Mouse (Mus musculus) forebrain, embryonic 11.5 days (tissue): ENCODE measurements at regions not wholly inside any gene's neighbourhood (a gene's known extent, or its start where the extent isn't known, plus 50 kb on each side); places are given as distances from the start of the nearest gene placed in this dataset.
A peak's percentile ranks its signal among the peaks of the same experiment; 100 is the strongest.

Experiments used
- ATAC-seq: fragments of 200-750 bp; cut with Nextera tagmentation; replicated peaks from 2 replicates; pipeline ENCODE4 v1.8.0; 2017; ENCODE audit warnings: moderate TSS enrichment; ENCODE audit not compliant: low FRiP score
- DNase-seq: peaks from one replicate; pipeline ENCODE4 v3.0.0-alpha.2; 2017; ENCODE audit warnings: low spot score
- H3K27ac ChIP-seq: fragments of 300-500 bp; sonication (generic); 2 replicates; pipeline ENCODE4 v1.5.1; 2014; ENCODE audit warnings: low read depth, low read length
- H3K27me3 ChIP-seq: fragments of 300-500 bp; sonication (generic); 2 replicates; pipeline ENCODE4 v1.6.1; 2014; ENCODE audit warnings: mild to moderate bottlenecking, low read length, mixed read lengths; ENCODE audit not compliant: control insufficient read depth, insufficient read depth
- H3K36me3 ChIP-seq: fragments of 300-500 bp; sonication (generic); 2 replicates; pipeline ENCODE4 v1.6.1; 2014; ENCODE audit warnings: mild to moderate bottlenecking, low read length, moderate library complexity, mixed read lengths; ENCODE audit not compliant: control insufficient read depth, insufficient read depth
- H3K4me1 ChIP-seq: fragments of 300-500 bp; sonication (generic); replicated peaks from 2 replicates; pipeline ENCODE4 v1.6.1; 2014; ENCODE audit warnings: low read length, mixed read lengths; ENCODE audit not compliant: control insufficient read depth, insufficient read depth
- H3K4me2 ChIP-seq: fragments of 300-500 bp; sonication (generic); 2 replicates; pipeline ENCODE4 v1.6.1; 2014; ENCODE audit warnings: low read depth, mild to moderate bottlenecking, low read length, moderate library complexity, mixed read lengths; ENCODE audit not compliant: severe bottlenecking
- H3K4me3 ChIP-seq: fragments of 300-500 bp; sonication (generic); 2 replicates; pipeline ENCODE4 v1.5.1; 2014; ENCODE audit warnings: low read depth, low read length
- H3K9ac ChIP-seq: fragments of 300-500 bp; sonication (generic); 2 replicates; pipeline ENCODE4 v1.6.1; 2014; ENCODE audit warnings: low read length
- H3K9me3 ChIP-seq: fragments of 300-500 bp; sonication (generic); 2 replicates; pipeline ENCODE4 v1.6.1; 2016; ENCODE audit warnings: low read length, mixed read lengths; ENCODE audit not compliant: control insufficient read depth
- WGBS: fragments of 180-500 bp; shearing (Covaris S2); extraction: QIAGEN DNeasy Blood & Tissue Kit; methylation state at CpG from one replicate; pipeline ENCODE4 v1.1.7; 2014; 5-methylcytosine and 5-hydroxymethylcytosine counted together

DNA sequence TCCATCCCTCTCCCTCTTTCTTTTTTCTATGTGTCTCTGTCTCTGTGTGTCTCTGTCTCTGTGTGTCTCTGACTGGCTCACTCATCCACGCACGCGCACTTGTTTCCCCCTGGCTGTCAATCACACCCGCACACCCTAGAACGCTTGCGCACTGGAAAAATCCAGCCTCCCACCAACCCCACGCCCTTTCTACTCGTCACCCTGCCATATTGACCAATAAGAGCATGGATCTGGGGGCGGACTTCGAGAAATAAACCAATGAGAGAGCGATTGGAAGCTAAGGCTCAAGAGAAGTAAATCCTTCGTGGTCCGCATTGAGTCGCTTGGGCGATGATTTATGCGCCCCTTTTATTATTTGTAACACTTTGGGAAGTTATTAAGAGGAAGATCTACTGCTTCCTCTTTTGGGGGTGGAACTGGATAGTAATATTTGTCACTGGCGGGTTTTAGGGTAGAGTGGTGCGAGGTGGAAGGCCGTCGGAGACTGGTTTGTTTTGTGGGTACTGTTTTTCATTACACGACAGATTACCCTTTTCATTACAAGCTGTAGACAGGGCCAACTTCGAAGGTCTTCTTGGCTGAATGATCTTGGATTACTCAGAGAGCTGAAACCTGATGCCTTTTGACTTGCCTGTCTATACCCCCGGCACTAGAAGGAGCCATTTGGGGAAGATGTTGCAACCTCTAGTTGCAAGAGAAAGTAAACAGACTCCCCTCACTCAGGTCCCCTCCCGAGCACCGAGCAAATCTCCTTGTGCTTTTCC is 259.4 kb upstream of the Nfe2l3 start:
- ATAC-seq (peak; percentile 81), DNase-seq (peak; percentile 91)
- under 1% methylated on average over 25 of the region's 25 CpGs for WGBS
- no peaks in the 10 kb centered on the region for H3K36me3 ChIP-seq
- no peaks in the 10 kb centered on the region for H3K9me3 ChIP-seq
- peak overlapping the region; percentile 17; the same call in 1 of the 2 replicates for H3K4me3 ChIP-seq
- H3K4me2 ChIP-seq, result peak overlapping the region; percentile 44
- no peak overlapping the region for H3K9ac ChIP-seq
- no peak overlapping the region for H3K27ac ChIP-seq
- H3K4me1 ChIP-seq, result peaks cover 7% of the 10 kb centered on the region
- H3K27me3 ChIP-seq, result peaks cover 60% of the 10 kb centered on the region

- Histone ChIP-seq H3K4me2 (peak overlapping the region; percentile 44), H3K4me3 (no peak overlapping the region), H3K27ac (no peak overlapping the region), H3K9me3 (no peaks in the 10 kb centered on the region), H3K9ac (no peak overlapping the region), H3K27me3 (peaks cover 60% of the 10 kb centered on the region), H3K36me3 (no peaks in the 10 kb centered on the region), H3K4me1 (peaks cover 5% of the 10 kb centered on the region)
- WGBS, result 1% methylated on average over 28 of the region's 28 CpGs
- no peak for ATAC-seq
- DNase-seq, result no peak
Measured at GRCm38 (mm10) chr6:51173620-51174442, 258.6 kb upstream of the Nfe2l3 start.

GRCm38 (mm10) chr6:51174443-51175021 is 257.9 kb upstream of the Nfe2l3 start:
- Histone ChIP-seq H3K4me1 (no peaks in the 10 kb centered on the region; the same call in 1 of the 2 replicates), H3K27me3 (peaks cover 55% of the 10 kb centered on the region), H3K36me3 (no peaks in the 10 kb centered on the region), H3K4me3 (no peak overlapping the region), H3K4me2 (peak overlapping the region; percentile 32; the same call in 1 of the 2 replicates), H3K9ac (no peak overlapping the region), H3K27ac (no peak overlapping the region), H3K9me3 (no peaks in the 10 kb centered on the region)
- 1% methylated on average over 18 of the region's 18 CpGs for WGBS
- ATAC-seq (no peak), DNase-seq (peak; percentile 65)

DNA sequence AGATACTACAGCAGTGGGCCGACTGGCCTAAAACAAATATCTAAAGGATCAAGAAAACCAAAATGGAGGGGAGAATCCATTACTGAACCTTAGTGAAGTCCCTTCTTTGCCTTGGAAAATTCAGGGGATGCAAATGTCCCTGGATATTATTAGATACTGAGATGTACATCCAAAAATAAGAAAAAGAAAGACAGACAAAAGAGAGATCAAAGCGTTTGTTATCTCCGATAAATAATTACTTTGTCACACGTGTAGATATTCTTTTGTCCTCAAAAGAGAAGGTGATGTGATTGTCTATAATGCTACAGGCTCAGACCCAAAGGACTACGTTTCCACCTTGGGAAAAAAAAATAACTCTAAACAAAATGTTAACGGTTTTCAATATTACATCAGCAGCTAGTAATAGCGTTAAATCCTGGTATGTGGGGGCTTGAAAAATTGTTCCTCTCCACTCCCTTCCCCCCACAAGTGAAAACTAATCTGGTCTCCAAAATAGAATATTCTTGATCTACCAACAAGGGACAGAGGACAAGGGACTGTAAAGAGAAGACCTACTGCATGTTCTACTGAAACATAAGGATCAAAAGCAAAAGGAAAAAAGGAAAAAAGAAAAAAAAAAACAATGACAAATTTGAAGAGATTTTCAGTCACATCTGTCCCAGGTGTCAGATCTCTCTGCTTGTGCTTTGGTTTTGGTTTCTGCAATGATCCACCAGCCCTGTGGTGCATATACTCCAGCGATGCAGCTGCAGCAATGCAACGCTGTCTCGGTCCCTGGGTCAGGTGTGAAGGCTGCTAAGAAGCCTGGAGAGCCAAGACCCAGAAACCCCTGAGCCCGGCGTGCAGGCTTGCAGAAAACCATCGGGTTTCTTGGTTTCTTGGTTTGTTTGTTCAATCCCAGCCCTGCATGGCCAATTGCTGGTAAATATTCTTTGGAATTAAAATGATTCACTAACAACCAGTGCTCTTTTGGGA is 256.6 kb upstream of the Nfe2l3 start:
- ATAC-seq, result no peak
- no peak overlapping the region for H3K9ac ChIP-seq
- no peaks in the 10 kb centered on the region for H3K36me3 ChIP-seq
- H3K4me1 ChIP-seq, result no peaks in the 10 kb centered on the region; the same call in 1 of the 2 replicates
- no peak overlapping the region for H3K4me2 ChIP-seq
- DNase-seq, result no peak
- H3K27me3 ChIP-seq, result peaks cover 53% of the 10 kb centered on the region
- WGBS, result 5% methylated on average over 13 of the region's 13 CpGs
- no peak overlapping the region for H3K4me3 ChIP-seq
- H3K27ac ChIP-seq, result no peak overlapping the region
- H3K9me3 ChIP-seq, result no peaks in the 10 kb centered on the region

- Histone ChIP-seq H3K4me1 (no peaks in the 10 kb centered on the region; the same call in 1 of the 2 replicates), H3K4me3 (no peak overlapping the region), H3K9ac (no peak overlapping the region), H3K36me3 (no peaks in the 10 kb centered on the region), H3K27ac (no peak overlapping the region), H3K9me3 (no peaks in the 10 kb centered on the region), H3K27me3 (peaks cover 63% of the 10 kb centered on the region), H3K4me2 (no peak overlapping the region)
- ATAC-seq (no peak), DNase-seq (no peak)
- WGBS, result 10% methylated on average over 6 of the region's 6 CpGs
Measured at GRCm38 (mm10) chr6:51176791-51177433, 255.6 kb upstream of the Nfe2l3 start.

GRCm38 (mm10) chr6:51177701-51178060 is 254.8 kb upstream of the Nfe2l3 start:
- no peak overlapping the region for H3K27ac ChIP-seq
- DNase-seq (no peak), ATAC-seq (no peak)
- no peak overlapping the region for H3K9ac ChIP-seq
- H3K4me3 ChIP-seq, result 0 out of 2 replicates have a peak overlapping the region, but pooled peaks have one; percentile 1
- 2% methylated on average over 14 of the region's 14 CpGs for WGBS
- H3K9me3 ChIP-seq, result no peaks in the 10 kb centered on the region
- peak overlapping the region; percentile 47 for H3K4me2 ChIP-seq
- peaks cover 60% of the 10 kb centered on the region for H3K27me3 ChIP-seq
- no peaks in the 10 kb centered on the region; the same call in 1 of the 2 replicates for H3K4me1 ChIP-seq
- H3K36me3 ChIP-seq, result no peaks in the 10 kb centered on the region

DNA sequence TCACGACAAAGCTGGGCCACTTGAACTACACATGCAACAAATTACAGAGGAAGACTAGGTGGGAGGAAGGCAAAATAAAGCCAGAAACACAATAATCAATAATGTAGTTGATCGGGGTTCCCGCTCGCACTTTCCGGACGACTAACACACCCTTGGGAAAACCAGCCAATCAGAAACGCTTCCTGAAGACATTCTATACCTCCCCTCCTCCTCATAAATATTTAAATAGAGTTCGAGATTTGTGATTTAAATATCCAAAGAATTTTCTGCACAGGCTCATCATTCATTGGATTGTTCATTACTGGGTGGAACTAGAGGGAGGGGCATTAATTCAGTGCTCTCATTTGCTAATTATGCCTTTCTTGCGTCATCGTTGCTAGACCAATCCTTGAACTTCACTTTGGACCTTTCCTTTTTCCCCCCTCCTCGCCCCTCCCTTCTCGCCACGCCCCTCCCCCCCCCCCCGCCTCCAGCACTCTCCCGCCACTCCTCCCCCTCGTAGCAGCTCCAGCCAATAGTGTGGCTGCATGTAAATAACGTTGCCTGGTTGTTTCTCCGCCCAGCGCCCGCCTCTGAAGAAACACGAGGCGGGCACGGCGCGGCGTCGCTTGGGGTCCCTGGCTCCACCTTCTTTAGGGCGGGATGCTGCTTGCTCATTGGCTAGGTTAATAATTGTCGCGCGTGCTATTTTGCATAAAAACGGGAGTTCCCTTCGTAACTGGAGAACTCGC is 254.2 kb upstream of the Nfe2l3 start:
- Histone ChIP-seq H3K4me3 (0 out of 2 replicates have a peak overlapping the region, but pooled peaks have one; percentile 1), H3K27me3 (peaks cover 62% of the 10 kb centered on the region), H3K4me1 (no peaks in the 10 kb centered on the region; the same call in 1 of the 2 replicates), H3K36me3 (no peaks in the 10 kb centered on the region), H3K27ac (no peak overlapping the region), H3K9me3 (no peaks in the 10 kb centered on the region), H3K4me2 (peak overlapping the region; percentile 47), H3K9ac (no peak overlapping the region)
- ATAC-seq (peak; percentile 99), DNase-seq (peak; percentile 98)
- WGBS, result 2% methylated on average over 32 of the region's 34 CpGs
